Mouse (Mus musculus): Measurements from ENCODE around the gene Qpct.

The Qpct gene

GRCm38 (mm10) chr17:79022746-79023145 is 29.0 kb upstream of the Qpct start:
- Histone ChIP-seq H3K36me3 (ENCODE audit: insufficient read depth, low read length) (no peaks in the 10 kb centered on the region), H3K4me3 (replicated peaks; ENCODE audit: low read length) (no peak overlapping the region), H3K9me3 (ENCODE audit: low read length) (no peaks in the 10 kb centered on the region), H3K27me3 (ENCODE audit: insufficient read depth, low read length) (peaks cover 19% of the 10 kb centered on the region), H3K4me1 (replicated peaks; ENCODE audit: low read depth, low read length) (peaks cover 13% of the 10 kb centered on the region; the same call in 1 of the 2 replicates)
- TF ChIP-seq NANOG (IDR thresholded peaks at IDR 0.05; ENCODE audit: borderline replicate concordance, low read length) (no peak), CTCF (conservative IDR thresholded peaks at IDR 0.05; ENCODE audit: low read length) (no peak), POU5F1 (IDR thresholded peaks at IDR 0.05; ENCODE audit: borderline replicate concordance, low read length) (no peak)

- H3K4me3 ChIP-seq (replicated peaks; ENCODE audit: low read length) = no peak overlapping the region
- H3K9me3 ChIP-seq (ENCODE audit: low read length) = no peaks in the 10 kb centered on the region
- peaks cover 9% of the 10 kb centered on the region; the same call in 1 of the 2 replicates for H3K4me1 ChIP-seq (replicated peaks; ENCODE audit: low read depth, low read length)
- no peaks in the 10 kb centered on the region for H3K36me3 ChIP-seq (ENCODE audit: insufficient read depth, low read length)
- no peak for TF ChIP-seq POU5F1 (IDR thresholded peaks at IDR 0.05; ENCODE audit: borderline replicate concordance, low read length)
- no peak for TF ChIP-seq CTCF (conservative IDR thresholded peaks at IDR 0.05; ENCODE audit: low read length)
- TF ChIP-seq NANOG (IDR thresholded peaks at IDR 0.05; ENCODE audit: borderline replicate concordance, low read length) = no peak
- H3K27me3 ChIP-seq (ENCODE audit: insufficient read depth, low read length) = peaks cover 14% of the 10 kb centered on the region
These were observed 27.2 kb upstream of the Qpct start for GRCm38 (mm10) chr17:79024544-79024943.

GRCm38 (mm10) chr17:79029226-79029625 is 22.5 kb upstream of the Qpct start:
- Histone ChIP-seq H3K9me3 (ENCODE audit: low read length) (no peaks in the 10 kb centered on the region), H3K4me3 (replicated peaks; ENCODE audit: low read length) (no peak overlapping the region), H3K27me3 (ENCODE audit: insufficient read depth, low read length) (no peaks in the 10 kb centered on the region), H3K4me1 (replicated peaks; ENCODE audit: low read depth, low read length) (no peaks in the 10 kb centered on the region), H3K36me3 (ENCODE audit: insufficient read depth, low read length) (no peaks in the 10 kb centered on the region)
- TF ChIP-seq POU5F1 (IDR thresholded peaks at IDR 0.05; ENCODE audit: borderline replicate concordance, low read length) = no peak
- no peak for TF ChIP-seq NANOG (IDR thresholded peaks at IDR 0.05; ENCODE audit: borderline replicate concordance, low read length)
- no peak for TF ChIP-seq CTCF (conservative IDR thresholded peaks at IDR 0.05; ENCODE audit: low read length)

GRCm38 (mm10) chr17:79031569-79031968 is 20.1 kb upstream of the Qpct start:
- Histone ChIP-seq H3K4me3 (replicated peaks; ENCODE audit: low read length) (no peak overlapping the region), H3K9me3 (ENCODE audit: low read length) (no peaks in the 10 kb centered on the region), H3K36me3 (ENCODE audit: insufficient read depth, low read length) (no peaks in the 10 kb centered on the region), H3K27me3 (ENCODE audit: insufficient read depth, low read length) (no peaks in the 10 kb centered on the region), H3K4me1 (replicated peaks; ENCODE audit: low read depth, low read length) (no peaks in the 10 kb centered on the region)
- no peak for TF ChIP-seq NANOG (IDR thresholded peaks at IDR 0.05; ENCODE audit: borderline replicate concordance, low read length)

- no peaks in the 10 kb centered on the region for H3K36me3 ChIP-seq (ENCODE audit: insufficient read depth, low read length)
These were observed 18.9 kb upstream of the Qpct start for GRCm38 (mm10) chr17:79032782-79033181.

GRCm38 (mm10) chr17:79039660-79040059 is 12.0 kb upstream of the Qpct start:
- TF ChIP-seq POU5F1 (IDR thresholded peaks at IDR 0.05; ENCODE audit: borderline replicate concordance, low read length) (no peak), NANOG (IDR thresholded peaks at IDR 0.05; ENCODE audit: borderline replicate concordance, low read length) (no peak), CTCF (conservative IDR thresholded peaks at IDR 0.05; ENCODE audit: low read length) (no peak)
- no peaks in the 10 kb centered on the region for H3K27me3 ChIP-seq (ENCODE audit: insufficient read depth, low read length)
- no peaks in the 10 kb centered on the region for H3K4me1 ChIP-seq (replicated peaks; ENCODE audit: low read depth, low read length)
- H3K4me3 ChIP-seq (replicated peaks; ENCODE audit: low read length) = no peak overlapping the region
- H3K9me3 ChIP-seq (ENCODE audit: low read length) = no peaks in the 10 kb centered on the region
- no peaks in the 10 kb centered on the region for H3K36me3 ChIP-seq (ENCODE audit: insufficient read depth, low read length)

More at GRCm38 (mm10) chr17:79032782-79033181, 18.9 kb upstream of the Qpct start:
- no peaks in the 10 kb centered on the region for H3K4me1 ChIP-seq (replicated peaks; ENCODE audit: low read depth, low read length)
- H3K27me3 ChIP-seq (ENCODE audit: insufficient read depth, low read length) = no peaks in the 10 kb centered on the region
- no peak for TF ChIP-seq CTCF (conservative IDR thresholded peaks at IDR 0.05; ENCODE audit: low read length)
- TF ChIP-seq POU5F1 (IDR thresholded peaks at IDR 0.05; ENCODE audit: borderline replicate concordance, low read length) = no peak
- no peak for TF ChIP-seq NANOG (IDR thresholded peaks at IDR 0.05; ENCODE audit: borderline replicate concordance, low read length)
- H3K9me3 ChIP-seq (ENCODE audit: low read length) = no peaks in the 10 kb centered on the region
- no peak overlapping the region for H3K4me3 ChIP-seq (replicated peaks; ENCODE audit: low read length)

- H3K4me3 ChIP-seq (replicated peaks; ENCODE audit: low read length) = no peak overlapping the region
- TF ChIP-seq NANOG (IDR thresholded peaks at IDR 0.05; ENCODE audit: borderline replicate concordance, low read length) (no peak), CTCF (conservative IDR thresholded peaks at IDR 0.05; ENCODE audit: low read length) (no peak), POU5F1 (IDR thresholded peaks at IDR 0.05; ENCODE audit: borderline replicate concordance, low read length) (no peak)
- no peaks in the 10 kb centered on the region for H3K4me1 ChIP-seq (replicated peaks; ENCODE audit: low read depth, low read length)
- no peaks in the 10 kb centered on the region for H3K27me3 ChIP-seq (ENCODE audit: insufficient read depth, low read length)
- H3K36me3 ChIP-seq (ENCODE audit: insufficient read depth, low read length) = no peaks in the 10 kb centered on the region
- no peaks in the 10 kb centered on the region for H3K9me3 ChIP-seq (ENCODE audit: low read length)
These were observed 8.0 kb upstream of the Qpct start for GRCm38 (mm10) chr17:79043705-79044104.

GRCm38 (mm10) chr17:79052088-79052812 is 544 bp downstream of the Qpct start:
- Histone ChIP-seq H3K36me3 (ENCODE audit: insufficient read depth, low read length) (no peaks in the 10 kb centered on the region), H3K9me3 (ENCODE audit: low read length) (no peaks in the 10 kb centered on the region), H3K4me3 (replicated peaks; ENCODE audit: low read length) (peak overlapping the region; percentile 84), H3K4me1 (replicated peaks; ENCODE audit: low read depth, low read length) (peaks cover 12% of the 10 kb centered on the region), H3K27me3 (ENCODE audit: insufficient read depth, low read length) (peaks cover 21% of the 10 kb centered on the region)
- no peak for TF ChIP-seq POU5F1 (IDR thresholded peaks at IDR 0.05; ENCODE audit: borderline replicate concordance, low read length)
- no peak for TF ChIP-seq CTCF (conservative IDR thresholded peaks at IDR 0.05; ENCODE audit: low read length)
- no peak for TF ChIP-seq NANOG (IDR thresholded peaks at IDR 0.05; ENCODE audit: borderline replicate concordance, low read length)

- H3K27me3 ChIP-seq (ENCODE audit: insufficient read depth, low read length) = peaks cover 9% of the 10 kb centered on the region
- peaks cover 24% of the 10 kb centered on the region for H3K4me1 ChIP-seq (replicated peaks; ENCODE audit: low read depth, low read length)
- H3K36me3 ChIP-seq (ENCODE audit: insufficient read depth, low read length) = no peaks in the 10 kb centered on the region
- no peak for TF ChIP-seq CTCF (conservative IDR thresholded peaks at IDR 0.05; ENCODE audit: low read length)
- no peak for TF ChIP-seq NANOG (IDR thresholded peaks at IDR 0.05; ENCODE audit: borderline replicate concordance, low read length)
- TF ChIP-seq POU5F1 (IDR thresholded peaks at IDR 0.05; ENCODE audit: borderline replicate concordance, low read length) = no peak
- H3K4me3 ChIP-seq (replicated peaks; ENCODE audit: low read length) = no peak overlapping the region
- 0 out of 2 replicates have a peak, but pooled peaks cover 8% of the 10 kb centered on the region for H3K9me3 ChIP-seq (ENCODE audit: low read length)
These were observed 6.6 kb downstream of the Qpct start for GRCm38 (mm10) chr17:79058271-79058670.

Measured in E14TG2a.4 (cell line).